Comparison of ENCODE assay signal across 14 mouse cellular contexts in the genomic region with DNA sequence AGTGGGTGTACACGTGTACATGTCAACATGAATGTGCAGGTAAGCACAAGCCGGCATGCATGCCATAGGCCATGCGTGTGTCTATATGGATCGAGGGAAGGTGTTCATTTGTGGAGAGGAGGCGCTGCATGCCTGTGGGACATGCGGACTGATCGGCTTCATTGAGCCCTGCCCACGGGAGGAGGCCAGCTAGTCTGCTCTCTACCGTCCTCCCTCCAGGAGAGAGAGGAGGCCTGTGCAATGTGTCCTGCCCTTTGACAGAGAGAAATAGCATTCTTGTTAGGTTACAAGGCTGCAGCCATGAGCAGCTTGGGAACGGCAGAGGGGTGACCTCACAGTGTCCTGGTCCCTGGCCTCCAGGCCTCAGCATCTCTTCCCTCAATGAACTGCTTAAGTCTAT. TPM values are rescaled to one million over a fixed set of nuclear protein-coding genes. Genes with fewer than 3 reads are reported as not detected.
"Had no signal": no experiment of that assay in that cellular context is flagged by ENCODE, and none has a peak within 500 bp of the region (broad histone marks: within the 10 kb centered on the region; RNA-seq: fewer than 3 reads in every experiment).

No protein-coding gene starts in this region.

- DNase-seq: kidney, adult 8-10 months; kidney, postnatal 25 days; lung, adult 18-20 months; lung, postnatal 36 days; right cerebral cortex, postnatal 14 days; thymus, adult 2 months; thymus, postnatal 25 days had no signal

- H3K27ac ChIP-seq: limb, embryonic 13.5 days; liver, embryonic 14.5 days; midbrain, embryonic 12.5 days; stomach, embryonic 15.5 days had no signal

- H3K9me3 ChIP-seq: limb, embryonic 13.5 days; midbrain, embryonic 12.5 days; stomach, embryonic 15.5 days had no signal

- H3K4me3 ChIP-seq: limb, embryonic 13.5 days; midbrain, embryonic 12.5 days; stomach, embryonic 15.5 days had no signal

- H3K9ac ChIP-seq: limb, embryonic 13.5 days; liver, embryonic 14.5 days; midbrain, embryonic 12.5 days; stomach, embryonic 15.5 days had no signal

- H3K36me3 ChIP-seq: limb, embryonic 13.5 days; midbrain, embryonic 12.5 days; stomach, embryonic 15.5 days had no signal

- ATAC-seq: intestine, postnatal 0 days had no signal

- H3K27me3 ChIP-seq: limb, embryonic 13.5 days; stomach, embryonic 15.5 days had no signal

- H3K4me2 ChIP-seq: limb, embryonic 13.5 days; midbrain, embryonic 12.5 days; stomach, embryonic 15.5 days had no signal

RNA-seq across cellular contexts. Expression of gene Pgf, which starts 18.6 kb away (rescaled TPM):
- total RNA-seq: liver, adult 2 months; megakaryocyte progenitor cell, adult 5-6 weeks had no signal
- polyA plus RNA-seq: liver, adult 2 months had no signal

RNA-seq across cellular contexts. Expression of gene Rps6kl1, which starts 45.1 kb away (rescaled TPM):
- total RNA-seq: megakaryocyte progenitor cell, adult 5-6 weeks had no signal
